Mouse (Mus musculus) forebrain, embryonic 12.5 days (tissue): ENCODE results near the gene Unc119b. TPM values are rescaled to one million over a fixed set of nuclear protein-coding genes. Genes with fewer than 3 reads are reported as not detected.

Experiments used
- ATAC-seq: fragments of 200-750 bp; cut with Nextera tagmentation; 2 replicates; pipeline ENCODE4 v1.8.0; 2017; ENCODE audit warnings: moderate TSS enrichment; ENCODE audit not compliant: low FRiP score
- H3K27ac ChIP-seq: fragments of 300-500 bp; sonication (generic); 2 replicates; pipeline ENCODE4 v1.5.1; 2016; ENCODE audit warnings: mild to moderate bottlenecking
- H3K27me3 ChIP-seq: fragments of 300-500 bp; sonication (generic); 2 replicates; pipeline ENCODE4 v1.6.1; 2016; ENCODE audit warnings: mild to moderate bottlenecking
- H3K36me3 ChIP-seq: fragments of 300-500 bp; sonication (generic); replicated peaks from 2 replicates; pipeline ENCODE4 v1.6.1; 2016; ENCODE audit warnings: mild to moderate bottlenecking
- H3K4me1 ChIP-seq: fragments of 300-500 bp; sonication (generic); 2 replicates; pipeline ENCODE4 v1.6.1; 2016
- H3K4me2 ChIP-seq: fragments of 300-500 bp; sonication (generic); 2 replicates; pipeline ENCODE4 v1.6.1; 2016; ENCODE audit warnings: mild to moderate bottlenecking, moderate library complexity
- H3K4me3 ChIP-seq: fragments of 300-500 bp; sonication (generic); replicated peaks from 2 replicates; pipeline ENCODE4 v1.5.1; 2016; ENCODE audit warnings: mild to moderate bottlenecking
- H3K9ac ChIP-seq: fragments of 300-500 bp; sonication (generic); 2 replicates; pipeline ENCODE4 v1.6.1; 2016; ENCODE audit warnings: mild to moderate bottlenecking
- H3K9me3 ChIP-seq: fragments of 300-500 bp; sonication (generic); 2 replicates; pipeline ENCODE4 v1.6.1; 2016
- WGBS: fragments of 180-500 bp; shearing (Covaris S2); methylation state at CpG from one replicate; pipeline ENCODE4 v1.1.7; 2016; 5-methylcytosine and 5-hydroxymethylcytosine counted together
- polyA plus RNA-seq: library from polyadenylated mRNA; unstranded; fragments of >200 nt; fragmentation: Nextera tagmentation; extraction: Ambion mirVana; gene quantifications from 2 replicates; pipeline ENCODE4 v1.2.1, GENCODE M21; 2016

Gene Unc119b
- 68.6 and 69.8 TPM in 2 replicates for polyA plus RNA-seq

GRCm38 (mm10) chr5:115134234-115135165 is at the start of gene Unc119b:
Gene Unc119b (minus strand): TSS chr5:115134975.
- Histone ChIP-seq H3K4me2 (peak within 1 kb of the TSS; percentile 90), H3K4me3 (peak within 1 kb of the TSS; percentile 89), H3K9ac (peak within 1 kb of the TSS; percentile 90), H3K27ac (0 out of 2 replicates have a peak within 1 kb of the TSS, but pooled peaks have one; percentile 42), H3K27me3 (no peaks in the 10 kb centered on the region), H3K36me3 (peaks cover 11% of the 10 kb centered on the region), H3K9me3 (no peaks in the 10 kb centered on the region), H3K4me1 (peaks cover 21% of the 10 kb centered on the region)
- peak; percentile 95 for ATAC-seq
- WGBS: under 1% methylated on average over 59 of the region's 81 CpGs

GRCm38 (mm10) chr5:115183482-115183881 is 48.7 kb upstream of the Unc119b start:
- Histone ChIP-seq H3K4me2 (no peak overlapping the region), H3K27ac (no peak overlapping the region), H3K27me3 (peaks cover 26% of the 10 kb centered on the region), H3K36me3 (no peaks in the 10 kb centered on the region), H3K4me1 (peaks cover 38% of the 10 kb centered on the region), H3K4me3 (no peak overlapping the region), H3K9ac (no peak overlapping the region), H3K9me3 (no peaks in the 10 kb centered on the region)
- ATAC-seq: no peak
- WGBS: 85% methylated on average over 10 of the region's 10 CpGs

- H3K4me3 ChIP-seq: no peak overlapping the region
- H3K27me3 ChIP-seq: peaks cover 26% of the 10 kb centered on the region
- no peak overlapping the region for H3K9ac ChIP-seq
- WGBS: 71% methylated on average over 8 of the region's 8 CpGs
- no peaks in the 10 kb centered on the region for H3K36me3 ChIP-seq
- no peak overlapping the region for H3K27ac ChIP-seq
- ATAC-seq: no peak
- H3K4me1 ChIP-seq: peaks cover 38% of the 10 kb centered on the region
- no peaks in the 10 kb centered on the region for H3K9me3 ChIP-seq
- no peak overlapping the region for H3K4me2 ChIP-seq
Observed at GRCm38 (mm10) chr5:115182925-115183324, 48.1 kb upstream of the Unc119b start.

GRCm38 (mm10) chr5:115181248-115181940 is 46.6 kb upstream of the Unc119b start:
- Histone ChIP-seq H3K4me2 (no peak overlapping the region), H3K9ac (no peak overlapping the region), H3K4me1 (peaks cover 23% of the 10 kb centered on the region), H3K36me3 (no peaks in the 10 kb centered on the region), H3K4me3 (no peak overlapping the region), H3K27me3 (peaks cover 19% of the 10 kb centered on the region), H3K27ac (no peak overlapping the region), H3K9me3 (no peaks in the 10 kb centered on the region)
- ATAC-seq: no peak
- 84% methylated on average over 13 of the region's 13 CpGs for WGBS

GRCm38 (mm10) chr5:115179596-115179995 is 44.8 kb upstream of the Unc119b start:
- Histone ChIP-seq H3K27ac (no peak overlapping the region), H3K27me3 (peaks cover 7% of the 10 kb centered on the region; the same call in 1 of the 2 replicates), H3K4me1 (peaks cover 14% of the 10 kb centered on the region), H3K4me3 (no peak overlapping the region), H3K4me2 (no peak overlapping the region), H3K36me3 (no peaks in the 10 kb centered on the region), H3K9me3 (no peaks in the 10 kb centered on the region), H3K9ac (no peak overlapping the region)
- no peak for ATAC-seq
- WGBS: 91% methylated on average over 11 of the region's 11 CpGs

- H3K4me1 ChIP-seq: 0 out of 2 replicates have a peak, but pooled peaks cover 6% of the 10 kb centered on the region
- H3K4me3 ChIP-seq: no peak overlapping the region
- no peak overlapping the region for H3K27ac ChIP-seq
- no peak for ATAC-seq
- H3K9me3 ChIP-seq: no peaks in the 10 kb centered on the region
- no peak overlapping the region for H3K4me2 ChIP-seq
- WGBS: 78% methylated on average over 6 of the region's 6 CpGs
- H3K9ac ChIP-seq: no peak overlapping the region
- H3K36me3 ChIP-seq: no peaks in the 10 kb centered on the region
- no peaks in the 10 kb centered on the region for H3K27me3 ChIP-seq
Observed at GRCm38 (mm10) chr5:115177866-115178265, 43.1 kb upstream of the Unc119b start.

GRCm38 (mm10) chr5:115174554-115174953 is 39.8 kb upstream of the Unc119b start:
- Histone ChIP-seq H3K36me3 (no peaks in the 10 kb centered on the region), H3K27ac (no peak overlapping the region), H3K27me3 (no peaks in the 10 kb centered on the region), H3K9me3 (no peaks in the 10 kb centered on the region), H3K4me1 (no peaks in the 10 kb centered on the region), H3K4me3 (no peak overlapping the region), H3K4me2 (no peak overlapping the region), H3K9ac (no peak overlapping the region)
- no peak for ATAC-seq
- 92% methylated on average over 1 of the region's 1 CpGs for WGBS

GRCm38 (mm10) chr5:115170150-115170549 is 35.4 kb upstream of the Unc119b start:
- no peak overlapping the region for H3K4me3 ChIP-seq
- H3K27ac ChIP-seq: no peak overlapping the region
- ATAC-seq: no peak
- H3K27me3 ChIP-seq: no peaks in the 10 kb centered on the region
- H3K4me2 ChIP-seq: no peak overlapping the region
- H3K9me3 ChIP-seq: no peaks in the 10 kb centered on the region
- no peak overlapping the region for H3K9ac ChIP-seq
- WGBS: 81% methylated on average over 8 of the region's 8 CpGs
- H3K4me1 ChIP-seq: peaks cover 10% of the 10 kb centered on the region
- no peaks in the 10 kb centered on the region for H3K36me3 ChIP-seq

GRCm38 (mm10) chr5:115168641-115169415 is 34.1 kb upstream of the Unc119b start:
- no peak overlapping the region for H3K27ac ChIP-seq
- 49% methylated on average over 27 of the region's 27 CpGs for whole genome bisulfite sequencing

GRCm38 (mm10) chr5:115167396-115167795 is 32.6 kb upstream of the Unc119b start:
- H3K4me2 ChIP-seq: no peak overlapping the region
- H3K4me3 ChIP-seq: no peak overlapping the region
- H3K27me3 ChIP-seq: no peaks in the 10 kb centered on the region
- H3K4me1 ChIP-seq: peaks cover 10% of the 10 kb centered on the region
- no peaks in the 10 kb centered on the region for H3K9me3 ChIP-seq
- ATAC-seq: no peak
- WGBS: 85% methylated on average over 6 of the region's 6 CpGs
- H3K27ac ChIP-seq: no peak overlapping the region
- no peak overlapping the region for H3K9ac ChIP-seq
- no peaks in the 10 kb centered on the region for H3K36me3 ChIP-seq

More at GRCm38 (mm10) chr5:115168641-115169415, 34.1 kb upstream of the Unc119b start:
- Histone ChIP-seq H3K9me3 (no peaks in the 10 kb centered on the region), H3K36me3 (no peaks in the 10 kb centered on the region), H3K4me2 (no peak overlapping the region), H3K9ac (no peak overlapping the region), H3K4me3 (no peak overlapping the region), H3K27me3 (no peaks in the 10 kb centered on the region), H3K4me1 (peaks cover 10% of the 10 kb centered on the region)
- ATAC-seq: no peak

- Histone ChIP-seq H3K4me1 (peaks cover 10% of the 10 kb centered on the region), H3K27ac (no peak overlapping the region), H3K36me3 (no peaks in the 10 kb centered on the region), H3K9ac (no peak overlapping the region), H3K4me2 (no peak overlapping the region), H3K4me3 (no peak overlapping the region), H3K27me3 (no peaks in the 10 kb centered on the region), H3K9me3 (no peaks in the 10 kb centered on the region)
- 86% methylated on average over 7 of the region's 7 CpGs for WGBS
- ATAC-seq: no peak
Observed at GRCm38 (mm10) chr5:115166815-115167194, 32.0 kb upstream of the Unc119b start.
